ENCODE assay signal across 8 mouse cellular contexts in genomic region chr7:105553456-105554211, GRCm38 (mm10). TPM values are rescaled to one million over a fixed set of nuclear protein-coding genes. Genes with fewer than 3 reads are reported as not detected.
DNase-seq lines count a peak whose midpoint lies in the region; ATAC-seq lines count a peak whose summit lies in the region.

No protein-coding gene starts in this region.

- H3K9me3 ChIP-seq in intestine, embryonic 14.5 days (ENCODE audit: control insufficient read depth, low read length), result no peaks in the 10 kb centered on the region
- H3K9me3 ChIP-seq in neural tube, embryonic 14.5 days (ENCODE audit: control insufficient read depth, low read length), result no peaks in the 10 kb centered on the region

- no peak overlapping the region for H3K27ac ChIP-seq in intestine, embryonic 14.5 days (ENCODE audit: low read depth)
- peak overlapping the region; percentile 74 for H3K27ac ChIP-seq in neural tube, embryonic 14.5 days (ENCODE audit: low read depth, low read length)

- peak; percentile 5 for ATAC-seq in intestine, embryonic 14.5 days (replicated peaks; ENCODE audit: low FRiP score, low TSS enrichment, low read depth)
- peak; percentile 39 for ATAC-seq in neural tube, embryonic 14.5 days (ENCODE audit: low read depth)

- peak overlapping the region; percentile 71 for H3K4me3 ChIP-seq in intestine, embryonic 14.5 days (ENCODE audit: low read depth, low read length)
- H3K4me3 ChIP-seq in neural tube, embryonic 14.5 days (ENCODE audit: low read depth, low read length), result peak overlapping the region; percentile 64

- H3K27me3 ChIP-seq in intestine, embryonic 14.5 days (replicated peaks; ENCODE audit: control insufficient read depth, insufficient read depth, low read length), result no peaks in the 10 kb centered on the region
- no peaks in the 10 kb centered on the region for H3K27me3 ChIP-seq in neural tube, embryonic 14.5 days (ENCODE audit: control insufficient read depth, insufficient read depth, low read length)

- DNase-seq in cerebellum, adult 18-20 months, result peak; percentile 22 to 47
- DNase-seq in cerebellum, adult 11 months, result no peak
- DNase-seq in right cerebral cortex, adult 2 months (ENCODE audit: low spot score in 2 of 2), result peak; percentile 19 to 46
- no peak for DNase-seq in right cerebral cortex, postnatal 36 days (ENCODE audit: low spot score in 2 of 2)
- no peak for DNase-seq in intestine, embryonic 14.5 days (ENCODE audit: low spot score)
- DNase-seq in frontal cortex, postnatal 25 days (ENCODE audit: low spot score in 2 of 2), result no peak
- DNase-seq in urinary bladder, postnatal 14 days (ENCODE audit: low spot score), result no peak

- H3K4me2 ChIP-seq in intestine, embryonic 14.5 days (ENCODE audit: low read length), result peak overlapping the region; percentile 73
- peak overlapping the region; percentile 89 for H3K4me2 ChIP-seq in neural tube, embryonic 14.5 days (ENCODE audit: low read depth, low read length)

- 29% methylated on average over 26 of the region's 27 CpGs for WGBS in intestine, embryonic 14.5 days
- WGBS in neural tube, embryonic 14.5 days, result 21% methylated on average over 27 of the region's 27 CpGs

- peaks cover 4% of the 10 kb centered on the region; the same call in 1 of the 2 replicates for H3K4me1 ChIP-seq in intestine, embryonic 14.5 days (replicated peaks; ENCODE audit: control insufficient read depth, insufficient read depth, low read length)
- H3K4me1 ChIP-seq in neural tube, embryonic 14.5 days (ENCODE audit: control insufficient read depth, insufficient read depth, low read length), result peaks cover 13% of the 10 kb centered on the region; the same call in 1 of the 2 replicates

- peak overlapping the region; percentile 49; the same call in 1 of the 2 replicates for H3K9ac ChIP-seq in intestine, embryonic 14.5 days (ENCODE audit: low read length)
- peak overlapping the region; percentile 70 for H3K9ac ChIP-seq in neural tube, embryonic 14.5 days (replicated peaks; ENCODE audit: low read depth, low read length)

- H3K36me3 ChIP-seq in intestine, embryonic 14.5 days (ENCODE audit: control insufficient read depth, insufficient read depth, low read length), result peaks cover 15% of the 10 kb centered on the region; the same call in 1 of the 2 replicates
- H3K36me3 ChIP-seq in neural tube, embryonic 14.5 days (ENCODE audit: control insufficient read depth, insufficient read depth, low read length), result peaks cover 13% of the 10 kb centered on the region

RNA-seq across cellular contexts. Expression of gene Smpd1, which starts 0.5 kb away (rescaled TPM):
- 36.1 and 37.5 TPM in 2 replicates for polyA plus RNA-seq in intestine, embryonic 14.5 days (2014; fragmentation: Nextera tagmentation; extraction: Ambion mirVana)
- polyA plus RNA-seq in neural tube, embryonic 14.5 days (2014; fragmentation: Nextera tagmentation; extraction: Ambion mirVana), result 93.8 and 98.1 TPM in 2 replicates

RNA-seq across cellular contexts. Expression of gene Apbb1, which starts 27.8 kb away (rescaled TPM):
- 45.1 and 46.3 TPM in 2 replicates for polyA plus RNA-seq in intestine, embryonic 14.5 days (2014; fragmentation: Nextera tagmentation; extraction: Ambion mirVana)
- polyA plus RNA-seq in neural tube, embryonic 14.5 days (2014; fragmentation: Nextera tagmentation; extraction: Ambion mirVana), result 220 and 224 TPM in 2 replicates

RNA-seq across cellular contexts. Expression of gene Hpx, which starts 46.3 kb away (rescaled TPM):
- polyA plus RNA-seq in intestine, embryonic 14.5 days (2014; fragmentation: Nextera tagmentation; extraction: Ambion mirVana), result 0.46 and 0.65 TPM in 2 replicates
- 0.58 TPM in 1 of 2 replicates, not detected in the other for polyA plus RNA-seq in neural tube, embryonic 14.5 days (2014; fragmentation: Nextera tagmentation; extraction: Ambion mirVana)

Comparison
In these comparisons a context has a peak if more than half of its experiments do, and no peak if none do; other contexts are left out.
1. DNase-seq: peak in cerebellum, adult 18-20 months (2 of 2) and right cerebral cortex, adult 2 months (2 of 2); none in cerebellum, adult 11 months (single experiment), right cerebral cortex, postnatal 36 days (0 of 2), intestine, embryonic 14.5 days (single experiment), frontal cortex, postnatal 25 days (0 of 2) and urinary bladder, postnatal 14 days (single experiment).